Mouse (Mus musculus): ENCODE measurements around the gene P2ry12. TPM values are rescaled to one million over a fixed set of nuclear protein-coding genes. Genes with fewer than 3 reads are reported as not detected.
A peak's percentile ranks its signal among the peaks of the same experiment; 100 is the strongest.

Gene P2ry12
- total and polyA plus RNA-seq, 2 experiments from 2014 or later = 9.9 to 15.6 TPM

DNA sequence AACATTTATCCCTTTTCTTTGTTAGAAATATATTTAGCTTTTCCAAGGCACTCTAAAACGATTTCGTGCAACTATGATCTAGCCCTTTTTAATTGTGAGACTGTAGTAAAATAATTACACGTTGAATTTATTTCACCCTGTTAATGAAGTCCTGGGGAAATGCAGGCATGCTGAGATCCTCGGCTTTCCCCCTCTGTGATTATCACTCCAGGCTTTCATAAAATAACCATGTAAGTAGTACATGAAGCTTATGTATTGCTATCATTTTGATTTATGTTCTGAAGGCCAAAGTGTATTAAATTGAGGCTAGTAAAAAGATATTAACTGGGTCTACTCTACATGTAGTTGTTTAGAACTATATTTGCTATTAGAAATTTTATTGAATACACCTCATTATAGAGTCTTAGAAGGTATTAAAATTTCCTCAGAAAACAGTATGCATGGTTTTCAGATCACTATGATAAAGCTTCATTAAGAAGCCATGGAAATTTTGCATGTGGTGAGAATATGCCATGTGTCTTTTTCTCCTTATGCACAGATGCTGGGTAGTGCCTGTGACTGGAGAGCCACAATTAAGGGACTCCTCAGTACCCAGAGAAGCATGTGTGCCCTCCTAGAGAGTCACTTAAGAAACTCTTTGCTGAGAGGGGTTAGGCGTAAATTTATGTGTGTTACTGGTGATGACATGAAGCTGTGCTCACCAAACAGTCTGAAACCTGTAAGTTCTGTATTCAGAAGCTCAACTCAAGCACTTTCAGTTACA lies 30.9 kb upstream of the P2ry12 start:
- TF ChIP-seq CTCF (IDR thresholded peaks at IDR 0.05) = no peak
- Histone ChIP-seq H3K27ac (ENCODE audit: low read depth, low read length) (no peak overlapping the region), H3K36me3 (ENCODE audit: insufficient read depth, low read length) (0 out of 2 replicates have a peak, but pooled peaks cover 9% of the 10 kb centered on the region), H3K9me3 (ENCODE audit: low read length) (no peaks in the 10 kb centered on the region), H3K4me3 (ENCODE audit: low read depth, low read length) (no peak overlapping the region), H3K9ac (replicated peaks; ENCODE audit: low read length, poor library complexity, severe bottlenecking) (no peak overlapping the region), H3K27me3 (ENCODE audit: insufficient read depth, low read length) (no peaks in the 10 kb centered on the region), H3K4me1 (ENCODE audit: insufficient read depth, low read length) (no peaks in the 10 kb centered on the region), H3K4me2 (ENCODE audit: low read depth, low read length, poor library complexity, severe bottlenecking) (no peak overlapping the region)
- DNase-seq (ENCODE audit: low spot score) (peak; percentile 6), ATAC-seq (ENCODE audit: low FRiP score) (no peak)
- 61% methylated on average over 5 of the region's 5 CpGs for WGBS

DNA sequence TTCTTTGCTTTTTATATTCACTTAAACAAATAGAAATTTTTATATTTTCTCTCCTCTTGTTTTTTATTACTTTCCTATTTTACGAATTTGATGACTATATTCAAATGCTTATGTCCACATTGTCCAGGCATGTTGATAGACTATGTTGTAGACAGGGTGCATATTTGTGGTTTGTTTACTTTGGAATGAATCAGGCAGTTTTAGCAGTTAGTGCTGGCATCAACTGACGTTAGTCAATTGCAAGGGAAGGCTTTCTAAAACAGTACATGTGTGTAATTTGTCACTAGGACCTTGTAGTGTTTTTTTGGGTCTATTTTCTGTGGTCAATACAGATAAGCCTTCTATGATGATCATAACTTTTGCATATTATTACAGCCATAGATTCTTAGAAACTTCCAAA lies 27.9 kb upstream of the P2ry12 start:
- ATAC-seq (ENCODE audit: low FRiP score) = no peak
- Histone ChIP-seq H3K27ac (ENCODE audit: low read depth, low read length) (no peak overlapping the region), H3K4me2 (ENCODE audit: low read depth, low read length, poor library complexity, severe bottlenecking) (no peak overlapping the region), H3K4me3 (ENCODE audit: low read depth, low read length) (no peak overlapping the region), H3K9ac (replicated peaks; ENCODE audit: low read length, poor library complexity, severe bottlenecking) (no peak overlapping the region), H3K4me1 (ENCODE audit: insufficient read depth, low read length) (no peaks in the 10 kb centered on the region), H3K9me3 (ENCODE audit: low read length) (no peaks in the 10 kb centered on the region), H3K36me3 (ENCODE audit: insufficient read depth, low read length) (no peaks in the 10 kb centered on the region), H3K27me3 (ENCODE audit: insufficient read depth, low read length) (no peaks in the 10 kb centered on the region)
- TF ChIP-seq CTCF (IDR thresholded peaks at IDR 0.05) = no peak
- DNase-seq (ENCODE audit: low spot score) = no peak
- 83% methylated on average over 2 of the region's 2 CpGs for WGBS

DNA sequence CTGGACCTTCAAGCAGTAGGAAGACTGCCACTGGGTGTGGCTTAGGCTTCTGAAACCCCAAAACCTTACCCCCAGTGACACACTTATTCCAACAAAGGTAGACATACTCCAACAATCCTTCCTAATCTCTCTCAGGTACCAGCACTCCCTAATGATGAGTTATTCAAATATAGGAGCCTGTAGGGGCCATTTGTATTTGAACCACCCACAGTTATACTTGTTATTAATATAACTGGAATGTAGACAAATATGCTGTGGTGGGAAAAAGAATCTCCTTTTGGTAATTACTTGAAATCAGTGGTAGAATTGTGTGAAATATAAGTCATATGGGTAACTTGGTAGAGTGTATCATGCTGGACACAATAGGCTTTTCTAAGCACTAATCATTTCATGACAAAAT lies 15.9 kb upstream of the P2ry12 start:
- no peak overlapping the region for H3K4me3 ChIP-seq (ENCODE audit: low read depth, low read length)

DNA sequence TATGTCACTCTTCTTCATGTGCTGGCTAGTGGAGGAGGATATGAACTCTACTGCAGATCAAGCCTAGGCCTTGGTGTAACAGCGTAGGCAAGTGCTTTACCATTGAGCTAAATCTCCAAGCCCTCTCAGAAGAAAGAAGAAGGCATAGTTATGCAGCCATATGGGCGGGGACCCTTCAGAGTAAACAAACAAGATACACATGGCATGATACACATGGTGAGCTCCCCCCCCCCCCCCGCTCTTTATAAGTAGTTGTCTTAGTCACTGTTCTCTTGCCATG lies 15.5 kb upstream of the P2ry12 start:
- no peak for DNase-seq (ENCODE audit: low spot score)
- H3K4me1 ChIP-seq (ENCODE audit: insufficient read depth, low read length) = no peaks in the 10 kb centered on the region
- no peaks in the 10 kb centered on the region for H3K9me3 ChIP-seq (ENCODE audit: low read length)
- TF ChIP-seq CTCF (IDR thresholded peaks at IDR 0.05) = no peak
- peaks cover 5% of the 10 kb centered on the region; the same call in 1 of the 2 replicates for H3K36me3 ChIP-seq (ENCODE audit: insufficient read depth, low read length)
- 88% methylated on average over 3 of the region's 3 CpGs for WGBS
- H3K4me2 ChIP-seq (ENCODE audit: low read depth, low read length, poor library complexity, severe bottlenecking) = no peak overlapping the region
- no peaks in the 10 kb centered on the region for H3K27me3 ChIP-seq (ENCODE audit: insufficient read depth, low read length)
- no peak overlapping the region for H3K27ac ChIP-seq (ENCODE audit: low read depth, low read length)
- no peak for ATAC-seq (ENCODE audit: low FRiP score)
- H3K9ac ChIP-seq (replicated peaks; ENCODE audit: low read length, poor library complexity, severe bottlenecking) = no peak overlapping the region
- H3K4me3 ChIP-seq (ENCODE audit: low read depth, low read length) = no peak overlapping the region

More for the DNA sequence above, 15.9 kb upstream of the P2ry12 start:
- H3K27me3 ChIP-seq (ENCODE audit: insufficient read depth, low read length) = no peaks in the 10 kb centered on the region
- H3K4me2 ChIP-seq (ENCODE audit: low read depth, low read length, poor library complexity, severe bottlenecking) = no peak overlapping the region
- DNase-seq (ENCODE audit: low spot score) (no peak), ATAC-seq (ENCODE audit: low FRiP score) (no peak)
- H3K4me1 ChIP-seq (ENCODE audit: insufficient read depth, low read length) = no peaks in the 10 kb centered on the region
- no peak for TF ChIP-seq CTCF (IDR thresholded peaks at IDR 0.05)
- no peak overlapping the region for H3K9ac ChIP-seq (replicated peaks; ENCODE audit: low read length, poor library complexity, severe bottlenecking)
- H3K36me3 ChIP-seq (ENCODE audit: insufficient read depth, low read length) = peaks cover 5% of the 10 kb centered on the region; the same call in 1 of the 2 replicates
- H3K27ac ChIP-seq (ENCODE audit: low read depth, low read length) = no peak overlapping the region
- no peaks in the 10 kb centered on the region for H3K9me3 ChIP-seq (ENCODE audit: low read length)

DNA sequence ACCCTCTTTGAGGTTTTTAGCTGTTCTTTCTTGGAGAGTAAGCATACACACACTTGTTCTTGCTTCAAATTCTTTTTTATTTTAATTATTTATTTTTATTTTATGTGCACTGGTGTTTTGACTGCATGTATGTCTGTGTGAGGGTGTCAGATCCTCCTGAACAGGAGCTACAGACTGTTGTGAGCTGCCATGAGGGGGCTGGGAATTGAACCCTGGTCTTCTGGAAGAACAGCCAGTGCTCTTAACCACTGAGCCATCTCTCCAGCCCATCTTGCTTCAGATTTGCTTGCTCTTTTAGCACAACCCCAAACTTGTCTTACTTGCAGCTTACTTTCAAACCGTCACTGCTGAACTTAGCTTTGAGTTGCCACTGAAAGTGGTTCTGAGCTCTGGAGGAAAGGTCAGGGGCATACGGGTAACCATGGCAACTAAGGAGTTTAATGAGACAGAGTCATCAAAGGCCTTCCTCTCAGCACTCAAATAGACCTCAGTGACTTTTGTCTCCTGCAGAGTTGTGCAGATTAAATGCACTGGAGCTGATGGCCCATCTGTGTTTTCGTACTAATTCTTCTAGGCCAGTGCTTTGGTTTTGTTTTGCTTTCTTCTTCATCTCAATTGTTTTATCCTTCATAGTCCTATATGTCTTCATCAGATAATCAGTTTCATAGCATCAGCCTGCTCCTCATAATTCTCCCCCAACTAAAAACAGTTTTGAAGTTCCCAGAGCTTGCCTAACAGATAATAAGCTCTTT lies 15.0 kb upstream of the P2ry12 start:
- Histone ChIP-seq H3K27ac (ENCODE audit: low read depth, low read length) (no peak overlapping the region), H3K4me2 (ENCODE audit: low read depth, low read length, poor library complexity, severe bottlenecking) (no peak overlapping the region), H3K36me3 (ENCODE audit: insufficient read depth, low read length) (peaks cover 5% of the 10 kb centered on the region; the same call in 1 of the 2 replicates), H3K9ac (replicated peaks; ENCODE audit: low read length, poor library complexity, severe bottlenecking) (no peak overlapping the region), H3K4me3 (ENCODE audit: low read depth, low read length) (no peak overlapping the region), H3K27me3 (ENCODE audit: insufficient read depth, low read length) (no peaks in the 10 kb centered on the region), H3K9me3 (ENCODE audit: low read length) (no peaks in the 10 kb centered on the region), H3K4me1 (ENCODE audit: insufficient read depth, low read length) (no peaks in the 10 kb centered on the region)
- ATAC-seq (ENCODE audit: low FRiP score) (no peak), DNase-seq (ENCODE audit: low spot score) (peak; percentile 32)
- no peak for TF ChIP-seq CTCF (IDR thresholded peaks at IDR 0.05)
- 12% methylated on average over 3 of the region's 3 CpGs for WGBS

DNA sequence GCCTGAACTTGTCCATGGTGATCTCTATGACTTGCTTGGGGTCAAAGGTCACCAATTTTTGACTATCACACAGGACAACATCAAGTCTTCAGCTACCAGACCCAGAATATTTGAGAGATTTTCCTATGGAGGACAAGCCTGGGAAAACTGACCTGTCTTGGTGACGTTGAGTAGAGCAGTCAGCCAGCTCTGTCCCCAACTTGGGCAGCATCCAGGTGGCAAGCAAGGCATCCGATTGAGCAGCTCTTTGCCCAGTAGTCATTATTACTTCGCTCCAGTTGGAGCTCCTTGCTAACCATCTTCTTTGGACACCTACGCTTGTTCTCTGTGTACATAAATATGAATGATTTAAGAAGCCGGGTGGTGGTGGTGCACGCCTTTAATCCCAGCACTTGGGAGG lies 8.1 kb upstream of the P2ry12 start:
- Histone ChIP-seq H3K27ac (ENCODE audit: low read depth, low read length) (no peak overlapping the region), H3K4me2 (ENCODE audit: low read depth, low read length, poor library complexity, severe bottlenecking) (no peak overlapping the region), H3K36me3 (ENCODE audit: insufficient read depth, low read length) (0 out of 2 replicates have a peak, but pooled peaks cover 2% of the 10 kb centered on the region), H3K27me3 (ENCODE audit: insufficient read depth, low read length) (no peaks in the 10 kb centered on the region), H3K9me3 (ENCODE audit: low read length) (no peaks in the 10 kb centered on the region), H3K4me3 (ENCODE audit: low read depth, low read length) (no peak overlapping the region), H3K4me1 (ENCODE audit: insufficient read depth, low read length) (no peaks in the 10 kb centered on the region), H3K9ac (replicated peaks; ENCODE audit: low read length, poor library complexity, severe bottlenecking) (no peak overlapping the region)
- DNase-seq (ENCODE audit: low spot score) = no peak
- no peak for ATAC-seq (ENCODE audit: low FRiP score)
- WGBS = 94% methylated on average over 6 of the region's 6 CpGs
- TF ChIP-seq CTCF (IDR thresholded peaks at IDR 0.05) = no peak
